Mouse (Mus musculus) cerebellum, adult 2 months (tissue): ENCODE measurements around the gene Mvb12b.

Experiments used
- CTCF ChIP-seq: fragments of 200-500 bp; IDR thresholded peaks from 2 replicates; pipeline ENCODE4 v1.5.1; 2011; ENCODE audit warnings: low read depth, mild to moderate bottlenecking, control low read depth, low read length, moderate library complexity, borderline replicate concordance; ENCODE audit not compliant: insufficient read depth
- POLR2A ChIP-seq: fragments of 200-500 bp; IDR thresholded peaks from 2 replicates; pipeline ENCODE4 v1.6.1; 2011; ENCODE audit warnings: low read length, control low read depth, borderline replicate concordance; ENCODE audit not compliant: insufficient read depth

DNA sequence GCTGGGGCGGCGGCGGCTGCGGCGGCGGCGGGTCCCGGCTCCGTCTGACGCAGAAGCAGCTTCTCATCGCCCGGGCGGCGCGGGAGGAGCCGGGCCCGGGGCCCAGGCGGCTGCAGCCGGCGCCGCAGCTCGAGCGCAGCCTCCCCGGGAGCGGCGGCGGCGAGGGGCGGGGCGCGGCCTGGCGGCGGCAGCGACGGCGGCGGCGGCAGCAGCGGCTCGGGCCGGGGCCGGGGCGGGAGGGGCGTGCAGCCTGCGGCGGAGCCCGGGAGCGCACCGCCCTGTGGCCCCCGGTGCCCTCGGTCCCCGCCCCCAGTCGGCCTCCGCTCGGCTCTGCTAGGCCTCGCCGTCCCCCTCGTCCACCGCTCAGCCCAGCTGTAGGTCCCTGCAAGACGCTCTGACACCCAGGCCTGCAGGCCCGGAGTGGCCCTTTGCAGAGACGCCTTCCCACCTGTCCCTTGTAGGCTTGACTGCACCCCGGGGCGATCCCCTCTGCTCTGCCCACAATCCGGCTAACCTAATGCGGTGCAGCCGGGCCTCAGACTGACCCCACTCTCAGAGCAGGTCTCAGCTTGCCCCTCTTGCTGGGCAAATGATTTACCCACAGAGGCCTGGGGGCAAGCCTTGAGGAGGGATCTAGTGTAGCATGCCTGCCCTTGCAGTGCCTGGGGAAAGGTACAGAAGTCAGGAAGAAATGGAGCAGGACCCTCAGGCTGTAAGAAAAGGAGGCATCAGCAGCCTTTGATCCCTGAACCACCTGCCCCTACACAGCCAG, at the start of gene Mvb12b:
- TF ChIP-seq CTCF: no peak
- TF ChIP-seq POLR2A: 0 out of 2 replicates have a peak, but pooled peaks have one; percentile 26
